Mouse (Mus musculus): Measurements from ENCODE around the gene 3110009E18Rik.

DNA sequence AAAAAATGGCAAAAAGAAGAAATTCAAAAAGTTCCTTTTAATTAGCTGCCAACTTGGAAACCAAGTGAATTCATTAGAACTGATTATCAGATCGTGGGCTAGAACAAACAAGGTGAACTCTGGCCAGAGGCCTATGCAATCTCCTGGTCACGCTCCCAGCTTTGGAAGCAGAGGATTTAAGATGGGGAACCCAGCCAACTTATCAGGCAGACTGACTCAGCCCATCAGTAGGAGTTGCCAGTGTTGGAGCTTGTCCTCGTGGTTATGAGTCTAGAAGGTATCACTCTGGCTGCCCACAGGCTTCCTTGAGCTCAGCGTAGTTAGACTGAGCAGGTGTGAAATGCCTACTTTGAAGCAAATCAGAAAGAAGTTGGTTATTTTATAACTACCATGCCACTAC, 3.9 kb downstream of the 3110009E18Rik start:
- TF ChIP-seq EP300 (IDR thresholded peaks at IDR 0.05; ENCODE audit: low read depth) (no peak), CTCF (IDR thresholded peaks at IDR 0.05; ENCODE audit: low read depth) (no peak)
